Mouse (Mus musculus) embryonic facial prominence, embryonic 12.5 days (tissue): ENCODE results near the gene Gas7. TPM values are rescaled to one million over a fixed set of nuclear protein-coding genes. Genes with fewer than 3 reads are reported as not detected.

Experiments
- ATAC-seq: fragments of 200-750 bp; cut with Nextera tagmentation; 2 replicates; pipeline ENCODE4 v1.8.0; 2017; ENCODE audit not compliant: insufficient number of reproducible peaks, insufficient read depth, low FRiP score, low TSS enrichment
- H3K27ac ChIP-seq: fragments of 300-500 bp; sonication (generic); 2 replicates; pipeline ENCODE4 v1.5.1; 2016; ENCODE audit warnings: mild to moderate bottlenecking
- H3K27me3 ChIP-seq: fragments of 300-500 bp; sonication (generic); 2 replicates; pipeline ENCODE4 v1.6.1; 2016; ENCODE audit warnings: mild to moderate bottlenecking, moderate library complexity
- H3K36me3 ChIP-seq: fragments of 300-500 bp; sonication (generic); 2 replicates; pipeline ENCODE4 v1.6.1; 2016; ENCODE audit warnings: mild to moderate bottlenecking
- H3K4me1 ChIP-seq: fragments of 300-500 bp; sonication (generic); 2 replicates; pipeline ENCODE4 v1.6.1; 2016
- H3K4me2 ChIP-seq: fragments of 300-500 bp; sonication (generic); replicated peaks from 2 replicates; pipeline ENCODE4 v1.6.1; 2016; ENCODE audit warnings: mild to moderate bottlenecking, moderate library complexity
- H3K4me3 ChIP-seq: fragments of 300-500 bp; sonication (generic); 2 replicates; pipeline ENCODE4 v1.5.1; 2016; ENCODE audit warnings: mild to moderate bottlenecking
- H3K9ac ChIP-seq: fragments of 300-500 bp; sonication (generic); 2 replicates; pipeline ENCODE4 v1.6.1; 2016; ENCODE audit warnings: mild to moderate bottlenecking, moderate library complexity
- H3K9me3 ChIP-seq: fragments of 300-500 bp; sonication (generic); 2 replicates; pipeline ENCODE4 v1.6.1; 2016; ENCODE audit warnings: mild to moderate bottlenecking, moderate library complexity
- WGBS: fragments of 180-500 bp; shearing (Covaris S2); methylation state at CpG from one replicate; pipeline ENCODE4 v1.1.7; 2016; 5-methylcytosine and 5-hydroxymethylcytosine counted together
- polyA plus RNA-seq: library from polyadenylated mRNA; unstranded; fragments of >200 nt; fragmentation: Nextera tagmentation; extraction: Ambion mirVana; gene quantifications from 2 replicates; pipeline ENCODE4 v1.2.1, GENCODE M21; 2016

The Gas7 gene
- polyA plus RNA-seq, 1 experiment from 2014 or later: 5.5 TPM

DNA sequence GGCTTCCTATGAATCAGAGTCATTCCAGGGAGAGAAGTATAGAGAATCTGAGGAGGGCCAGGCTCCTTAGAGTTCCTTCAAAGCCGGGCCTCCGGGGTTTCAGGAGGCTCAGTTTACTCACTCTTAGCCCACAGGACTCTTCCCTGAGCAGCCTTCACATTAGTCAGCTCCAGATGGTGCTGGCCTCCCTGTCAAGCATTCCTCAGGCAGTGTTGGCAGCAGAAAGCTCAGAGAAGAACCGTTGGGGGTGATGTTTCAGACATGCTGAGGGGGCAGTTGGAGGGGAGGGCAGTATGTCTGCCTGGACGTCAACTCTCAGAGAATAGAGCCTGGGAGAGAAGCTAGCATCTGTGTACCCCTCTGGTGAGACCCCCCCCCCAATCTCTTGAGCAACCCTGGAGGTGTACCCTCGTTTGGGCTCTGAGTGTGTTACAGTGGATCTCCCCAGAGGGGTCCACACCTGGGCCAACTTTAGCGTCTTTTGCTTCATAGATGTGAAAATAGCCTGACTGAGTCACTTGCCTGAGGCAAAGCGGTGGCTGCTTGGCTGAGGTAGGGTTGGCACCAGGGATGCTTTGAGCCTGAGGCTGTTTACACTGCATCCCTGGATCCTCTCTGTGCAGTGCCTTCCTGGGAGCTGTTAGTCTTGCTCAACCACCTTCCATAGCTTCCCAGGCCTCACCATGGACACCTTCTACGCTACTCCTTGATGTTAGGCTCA lies 145.6 kb downstream of the Gas7 start:
- ATAC-seq: no peak
- 67% methylated on average over 8 of the region's 8 CpGs for WGBS
- Histone ChIP-seq H3K4me1 (0 out of 2 replicates have a peak, but pooled peaks cover 11% of the 10 kb centered on the region), H3K27me3 (no peaks in the 10 kb centered on the region), H3K27ac (no peak overlapping the region), H3K9ac (no peak overlapping the region), H3K9me3 (no peaks in the 10 kb centered on the region), H3K4me2 (no peak overlapping the region), H3K36me3 (no peaks in the 10 kb centered on the region), H3K4me3 (no peak overlapping the region)

DNA sequence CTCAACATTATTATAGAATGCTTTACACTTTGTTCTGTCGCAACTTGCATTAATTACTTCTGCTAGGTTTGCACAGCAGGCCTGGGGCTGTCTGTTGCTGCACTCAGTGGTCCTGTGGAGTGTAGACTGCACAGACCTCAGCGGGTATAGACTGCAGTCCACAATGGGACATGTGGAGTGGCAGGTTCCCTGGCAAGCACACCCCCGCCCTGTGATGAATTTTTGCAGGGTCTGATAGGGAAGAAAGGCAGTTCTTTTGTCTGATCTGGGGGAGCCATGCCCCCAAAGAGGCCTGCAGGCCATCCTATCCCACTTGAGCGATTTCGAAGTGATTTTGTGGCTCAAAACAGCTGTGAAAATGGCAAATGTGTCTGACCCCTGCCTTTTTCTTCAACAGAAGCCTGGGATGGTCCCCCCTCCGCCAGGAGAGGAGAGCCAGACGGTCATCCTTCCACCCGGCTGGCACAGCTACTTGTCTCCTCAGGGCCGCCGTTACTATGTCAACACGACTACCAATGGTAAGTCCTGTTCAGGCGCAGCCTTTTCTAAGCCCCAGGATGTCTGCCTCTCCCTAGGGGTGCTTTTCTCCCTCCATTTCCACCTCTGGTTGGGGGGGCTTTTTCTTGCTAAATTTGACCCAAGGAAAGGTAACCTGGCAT lies 147.6 kb downstream of the Gas7 start:
- H3K4me3 ChIP-seq: no peak overlapping the region
- H3K4me2 ChIP-seq: no peak overlapping the region
- H3K4me1 ChIP-seq: 0 out of 2 replicates have a peak, but pooled peaks cover 11% of the 10 kb centered on the region
- ATAC-seq: no peak
- H3K9ac ChIP-seq: no peak overlapping the region
- no peak overlapping the region for H3K27ac ChIP-seq
- no peaks in the 10 kb centered on the region for H3K36me3 ChIP-seq
- no peaks in the 10 kb centered on the region for H3K9me3 ChIP-seq
- WGBS: 51% methylated on average over 12 of the region's 12 CpGs
- H3K27me3 ChIP-seq: no peaks in the 10 kb centered on the region

DNA sequence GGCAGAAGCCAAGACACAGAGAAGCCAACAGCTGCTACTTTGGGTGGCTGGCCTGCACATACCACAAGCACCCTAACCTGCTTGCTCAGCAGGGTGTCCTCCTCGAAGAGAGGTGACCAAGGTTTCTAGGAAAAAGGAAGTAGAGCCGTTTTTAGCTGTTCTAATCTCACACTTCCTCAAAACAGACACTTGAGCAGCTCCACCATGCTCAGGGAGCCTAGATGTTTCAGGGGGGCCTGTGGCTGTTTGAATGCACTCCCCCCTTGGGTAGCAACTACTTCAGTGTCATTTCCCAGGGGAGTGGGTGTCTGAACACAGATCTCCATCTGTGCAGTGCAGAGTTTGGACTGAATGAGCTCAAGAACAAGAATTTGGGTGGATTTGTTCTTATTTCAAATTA lies 149.2 kb downstream of the Gas7 start:
- WGBS: 68% methylated on average over 2 of the region's 2 CpGs
- Histone ChIP-seq H3K27me3 (no peaks in the 10 kb centered on the region), H3K4me3 (no peak overlapping the region), H3K9me3 (no peaks in the 10 kb centered on the region), H3K4me1 (0 out of 2 replicates have a peak, but pooled peaks cover 11% of the 10 kb centered on the region), H3K9ac (no peak overlapping the region), H3K36me3 (no peaks in the 10 kb centered on the region), H3K27ac (no peak overlapping the region), H3K4me2 (no peak overlapping the region)
- no peak for ATAC-seq

DNA sequence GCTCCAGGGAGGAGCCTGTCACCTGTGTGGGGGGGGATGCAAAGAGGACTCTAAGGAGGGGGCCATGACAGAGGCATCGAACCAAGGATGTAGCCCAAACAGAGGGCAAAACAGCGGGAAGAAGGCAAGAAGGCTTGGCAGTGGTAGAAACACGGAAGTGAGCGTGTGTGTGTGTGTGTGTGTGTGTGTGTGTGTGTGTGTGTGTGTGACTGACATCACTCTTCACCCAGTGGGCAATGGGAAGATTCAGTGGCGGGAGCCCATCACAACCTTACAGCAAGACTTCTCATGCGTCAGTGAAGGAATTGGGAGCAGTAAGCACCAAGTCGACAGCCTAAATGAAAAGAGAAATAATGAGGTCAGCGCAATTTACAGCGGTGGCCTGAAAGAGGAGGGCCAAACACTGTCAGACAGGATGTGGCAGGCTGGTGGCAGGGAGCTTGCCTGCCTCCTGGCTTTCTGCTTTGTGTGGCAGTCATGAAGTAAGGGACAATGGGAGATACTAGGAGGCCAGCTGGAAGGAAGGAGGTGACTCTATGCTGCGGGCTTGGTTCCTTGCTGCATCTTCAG lies 153.0 kb downstream of the Gas7 start:
- Histone ChIP-seq H3K4me3 (no peak overlapping the region), H3K9me3 (no peaks in the 10 kb centered on the region), H3K4me2 (no peak overlapping the region), H3K9ac (no peak overlapping the region), H3K27me3 (no peaks in the 10 kb centered on the region), H3K36me3 (no peaks in the 10 kb centered on the region), H3K4me1 (no peaks in the 10 kb centered on the region), H3K27ac (no peak overlapping the region)
- WGBS: 82% methylated on average over 10 of the region's 10 CpGs
- no peak for ATAC-seq

DNA sequence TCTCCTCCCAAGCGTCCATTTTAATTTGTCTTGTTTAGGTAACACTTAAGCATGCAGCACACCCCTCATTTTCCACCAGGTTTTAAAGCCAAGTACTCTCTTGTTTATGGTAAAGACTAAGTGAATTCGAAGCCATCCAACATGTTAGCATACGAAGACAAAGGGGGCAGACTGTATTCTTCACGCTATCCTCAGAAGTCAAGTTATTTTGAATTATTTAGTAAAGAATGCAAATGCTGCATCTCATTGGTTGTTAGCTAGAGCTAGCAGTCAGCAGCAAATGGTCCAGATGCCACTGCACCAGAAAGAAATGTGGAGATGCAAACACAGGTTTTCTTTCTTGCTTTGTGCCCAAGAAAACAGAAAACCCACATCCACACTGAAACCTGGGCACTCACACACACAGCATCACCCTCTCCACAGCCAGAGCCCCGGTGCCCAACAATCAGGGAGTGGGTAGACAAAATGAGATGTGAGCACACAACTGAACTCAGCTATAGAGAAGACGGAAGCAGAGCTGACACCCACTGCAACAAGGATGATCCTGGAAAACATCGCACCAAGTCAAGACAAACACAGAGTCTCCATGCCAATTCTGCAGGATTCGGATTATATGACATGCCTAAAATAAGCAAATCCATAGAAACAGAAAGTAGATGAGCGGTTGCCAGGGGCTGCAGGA lies 157.1 kb downstream of the Gas7 start:
- no peaks in the 10 kb centered on the region for H3K9me3 ChIP-seq
- H3K9ac ChIP-seq: no peak overlapping the region
- no peaks in the 10 kb centered on the region for H3K36me3 ChIP-seq
- H3K27me3 ChIP-seq: no peaks in the 10 kb centered on the region
- no peak for ATAC-seq
- 79% methylated on average over 9 of the region's 9 CpGs for WGBS
- H3K4me1 ChIP-seq: no peaks in the 10 kb centered on the region
- no peak overlapping the region for H3K4me3 ChIP-seq
- H3K27ac ChIP-seq: no peak overlapping the region
- no peak overlapping the region for H3K4me2 ChIP-seq

DNA sequence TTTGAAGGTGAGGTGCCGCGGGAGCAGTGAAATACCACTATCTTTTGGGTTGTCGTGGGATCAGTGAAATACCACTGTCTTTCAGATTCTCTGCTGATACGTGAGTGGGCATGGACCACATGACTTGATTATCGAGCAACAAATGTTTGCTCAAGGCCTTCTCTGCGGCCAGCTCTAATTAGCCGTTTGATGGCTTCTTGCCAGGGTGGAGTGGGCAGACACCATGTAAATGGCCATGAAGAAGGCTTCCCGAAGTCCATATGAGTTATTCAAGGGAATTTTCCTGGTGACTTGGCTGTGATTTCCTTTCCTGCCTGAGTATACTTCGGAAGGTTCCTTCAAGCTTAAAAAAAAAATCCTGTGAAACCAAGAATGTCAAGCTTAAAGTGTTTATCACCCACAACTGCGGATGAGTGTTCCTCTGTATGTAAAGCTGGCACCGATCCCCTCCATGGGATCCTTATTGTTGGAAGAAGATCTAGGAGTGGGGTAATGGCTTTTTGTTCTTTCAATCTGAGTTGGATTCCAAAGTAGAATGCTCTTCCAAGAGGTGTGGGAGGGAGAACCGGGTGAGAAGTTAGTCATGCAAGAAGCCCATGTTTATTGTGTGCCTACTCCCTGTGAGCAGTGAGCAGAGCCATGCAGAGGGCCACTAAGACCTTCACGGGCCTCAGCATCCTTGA lies 161.5 kb downstream of the Gas7 start:
- WGBS: 93% methylated on average over 13 of the region's 13 CpGs
- no peak for ATAC-seq
- H3K27ac ChIP-seq: no peak overlapping the region
- H3K4me2 ChIP-seq: no peak overlapping the region
- H3K4me3 ChIP-seq: no peak overlapping the region
- no peaks in the 10 kb centered on the region for H3K27me3 ChIP-seq
- H3K9me3 ChIP-seq: no peaks in the 10 kb centered on the region
- H3K4me1 ChIP-seq: no peaks in the 10 kb centered on the region
- H3K36me3 ChIP-seq: no peaks in the 10 kb centered on the region
- H3K9ac ChIP-seq: no peak overlapping the region

DNA sequence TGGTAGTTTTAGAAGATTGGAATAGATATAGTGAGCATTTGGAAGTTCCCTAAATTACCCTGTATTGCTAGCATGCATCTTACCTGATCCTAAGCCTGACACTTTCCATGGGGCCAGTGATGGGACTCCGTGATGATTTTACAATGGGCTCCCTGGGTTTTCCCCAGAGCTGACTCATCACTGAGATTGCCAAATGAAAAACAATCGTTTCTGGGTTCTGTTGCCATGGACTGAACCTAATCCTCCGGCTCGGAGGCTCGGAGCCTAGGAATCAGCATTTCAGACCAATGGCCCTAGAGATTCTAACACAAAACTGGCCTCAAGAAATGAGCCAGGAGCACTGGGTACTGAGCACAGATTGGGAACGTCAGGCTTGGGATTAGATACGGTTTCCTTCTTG lies 167.1 kb downstream of the Gas7 start:
- ATAC-seq: no peak
- no peaks in the 10 kb centered on the region for H3K4me1 ChIP-seq
- H3K9me3 ChIP-seq: no peaks in the 10 kb centered on the region
- no peaks in the 10 kb centered on the region for H3K27me3 ChIP-seq
- no peak overlapping the region for H3K4me3 ChIP-seq
- WGBS: 82% methylated on average over 7 of the region's 7 CpGs
- H3K27ac ChIP-seq: no peak overlapping the region
- no peak overlapping the region for H3K4me2 ChIP-seq
- no peak overlapping the region for H3K9ac ChIP-seq
- H3K36me3 ChIP-seq: no peaks in the 10 kb centered on the region

DNA sequence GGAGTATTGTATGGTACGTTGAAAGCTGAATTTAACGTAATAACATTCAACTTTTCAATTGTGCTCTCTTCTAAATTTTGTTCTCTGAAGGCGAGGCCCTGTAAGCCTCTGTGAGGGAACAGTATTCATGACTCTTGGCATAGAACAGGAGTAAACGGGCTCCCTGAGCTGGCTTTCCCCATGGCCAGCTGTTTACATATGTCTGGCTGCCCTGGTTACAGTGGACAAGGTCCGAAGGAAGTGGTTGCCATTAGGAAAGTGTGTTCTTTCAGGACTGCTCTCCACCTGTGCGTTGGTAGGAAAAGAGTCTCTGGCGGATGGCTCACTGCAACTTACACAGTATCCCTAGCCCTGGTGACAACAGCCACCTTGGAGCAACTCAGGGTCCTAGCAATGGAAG lies 171.9 kb downstream of the Gas7 start:
- Histone ChIP-seq H3K27me3 (no peaks in the 10 kb centered on the region), H3K36me3 (no peaks in the 10 kb centered on the region), H3K4me1 (no peaks in the 10 kb centered on the region), H3K4me3 (no peak overlapping the region), H3K27ac (no peak overlapping the region), H3K9me3 (no peaks in the 10 kb centered on the region), H3K9ac (no peak overlapping the region), H3K4me2 (no peak overlapping the region)
- ATAC-seq: no peak
- WGBS: 83% methylated on average over 7 of the region's 7 CpGs

DNA sequence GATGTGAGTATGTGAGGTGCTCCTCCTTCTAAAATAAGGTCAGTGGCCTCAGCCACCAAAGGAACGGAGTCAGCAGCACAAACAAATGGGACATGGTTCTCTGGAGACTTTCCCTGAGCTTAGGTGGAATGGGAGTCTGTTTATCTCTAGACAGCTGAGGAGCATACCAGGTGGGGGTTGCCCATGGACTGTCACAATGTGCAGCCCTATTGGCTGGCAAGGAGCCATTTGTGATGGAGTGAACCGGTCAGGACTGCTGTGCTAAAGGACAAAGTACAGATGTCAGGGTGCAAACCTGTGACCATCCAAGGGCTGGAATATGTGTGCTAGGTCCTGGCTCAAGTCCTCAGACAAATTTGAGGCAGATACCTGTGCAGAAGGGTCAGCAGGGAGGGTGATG lies 173.3 kb downstream of the Gas7 start:
- no peak for ATAC-seq
- H3K9me3 ChIP-seq: no peaks in the 10 kb centered on the region
- 73% methylated on average over 2 of the region's 2 CpGs for whole genome bisulfite sequencing
- H3K27ac ChIP-seq: no peak overlapping the region
- H3K4me3 ChIP-seq: no peak overlapping the region
- H3K9ac ChIP-seq: no peak overlapping the region
- no peaks in the 10 kb centered on the region for H3K36me3 ChIP-seq
- H3K4me2 ChIP-seq: no peak overlapping the region
- H3K4me1 ChIP-seq: no peaks in the 10 kb centered on the region
- no peaks in the 10 kb centered on the region for H3K27me3 ChIP-seq

DNA sequence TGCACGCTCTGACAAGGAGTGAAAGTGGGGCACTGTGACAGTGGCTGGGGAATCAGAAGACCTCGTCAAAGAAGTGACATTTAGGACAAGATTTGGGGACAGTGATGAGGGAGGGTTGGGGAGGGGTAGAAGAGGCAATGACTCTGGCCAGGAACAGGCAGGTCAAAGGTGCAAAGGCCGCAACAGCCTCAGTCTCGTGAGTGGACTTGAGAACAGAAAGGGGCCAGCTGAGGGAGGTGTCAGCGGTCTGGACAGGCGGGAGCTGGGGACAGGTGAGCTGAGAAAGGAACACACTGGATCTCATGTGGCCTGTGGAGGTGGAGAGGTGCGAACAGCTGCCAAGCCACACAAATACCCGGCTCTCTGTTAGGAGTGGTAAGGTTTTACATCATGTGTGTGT lies 177.7 kb downstream of the Gas7 start:
- WGBS: 74% methylated on average over 8 of the region's 8 CpGs
- Histone ChIP-seq H3K4me2 (no peak overlapping the region), H3K27me3 (no peaks in the 10 kb centered on the region), H3K27ac (no peak overlapping the region), H3K9ac (no peak overlapping the region), H3K4me3 (no peak overlapping the region), H3K9me3 (no peaks in the 10 kb centered on the region), H3K4me1 (0 out of 2 replicates have a peak, but pooled peaks cover 4% of the 10 kb centered on the region), H3K36me3 (no peaks in the 10 kb centered on the region)
- no peak for ATAC-seq

DNA sequence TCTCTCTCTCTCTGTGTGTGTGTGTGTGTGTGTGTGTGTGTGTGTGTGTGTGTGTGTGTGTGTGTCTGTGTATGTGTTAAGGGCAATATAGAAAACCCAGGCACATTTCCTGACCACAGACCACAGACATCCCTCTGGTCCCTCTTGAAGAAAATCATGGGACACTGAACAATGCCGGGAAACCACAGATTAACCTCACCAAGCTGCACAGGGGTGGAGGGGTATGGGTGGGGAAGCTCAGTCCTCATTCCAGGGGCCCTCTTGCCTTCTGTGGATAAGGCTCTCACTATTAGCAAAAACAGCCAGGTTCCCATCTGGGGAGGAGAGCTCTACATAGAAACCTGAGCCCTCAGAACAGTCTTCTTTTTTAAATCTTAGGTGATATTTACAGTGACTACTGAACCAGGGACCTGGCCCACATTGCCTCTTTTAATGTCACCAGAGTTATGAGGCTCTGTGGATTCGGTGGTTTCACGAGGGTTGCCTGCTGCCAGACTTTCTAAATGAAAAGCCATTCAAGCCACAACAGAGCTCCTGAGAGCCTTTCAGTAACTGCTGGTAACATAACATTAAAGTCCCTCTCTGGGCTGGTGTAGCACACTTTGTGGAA lies 178.5 kb downstream of the Gas7 start:
- Histone ChIP-seq H3K4me3 (no peak overlapping the region), H3K4me1 (0 out of 2 replicates have a peak, but pooled peaks cover 4% of the 10 kb centered on the region), H3K9ac (no peak overlapping the region), H3K4me2 (no peak overlapping the region), H3K36me3 (no peaks in the 10 kb centered on the region), H3K9me3 (no peaks in the 10 kb centered on the region), H3K27me3 (no peaks in the 10 kb centered on the region), H3K27ac (no peak overlapping the region)
- WGBS: 65% methylated on average over 3 of the region's 3 CpGs
- ATAC-seq: no peak
